Comparison of ENCODE assay signal across 19 mouse cellular contexts in genomic region chr9:23469886-23470285, GRCm38 (mm10).
DNase-seq lines count a peak whose midpoint lies in the region; ATAC-seq and TF ChIP-seq lines count a peak whose summit lies in the region.
"Had no signal": no experiment of that assay in that cellular context is flagged by ENCODE, and none has a peak within 500 bp of the region (broad histone marks: within the 10 kb centered on the region; RNA-seq: fewer than 3 reads in every experiment).

No protein-coding gene starts in this region.

- DNase-seq in kidney, adult 2 months = peak; percentile 54
- peak; percentile 26 for DNase-seq in gastrocnemius, adult 2 months
- peak; percentile 34 to 67 for DNase-seq in kidney, postnatal 25 days
- peak; percentile 65 for DNase-seq in lung, postnatal 36 days
- no peak for DNase-seq in urinary bladder, postnatal 4 days (ENCODE audit: low spot score in 2 of 2)
- DNase-seq in layer of hippocampus, adult 9-10 months (ENCODE audit: low spot score) = no peak
- DNase-seq in spleen, adult 12 weeks (ENCODE audit: low spot score) = no peak
- DNase-seq: adrenal gland, postnatal 36 days; cerebellum, postnatal 10 days; embryo, embryonic 11 days; right cerebral cortex, postnatal 4 days had no signal

- ATAC-seq in kidney, embryonic 15.5 days (replicated peaks; ENCODE audit: low FRiP score) = no peak
- ATAC-seq: CD4-positive, CD25-positive, alpha-beta regulatory T cell, adult 4 months; forebrain, embryonic 13.5 days; intestine, postnatal 0 days; midbrain, embryonic 15.5 days had no signal

- intact Hi-C loops in gastrocnemius, adult 2 months (cut with DNase I) = no loop called here

- no peaks in the 10 kb centered on the region for H3K36me3 ChIP-seq in kidney, adult 2 months (ENCODE audit: control insufficient read depth, insufficient read depth, low read length)
- no peaks in the 10 kb centered on the region for H3K36me3 ChIP-seq in kidney, embryonic 15.5 days
- H3K36me3 ChIP-seq: heart, embryonic 15.5 days; hindbrain, embryonic 15.5 days; midbrain, embryonic 15.5 days had no signal

- TF ChIP-seq POLR2A in kidney, adult 2 months (IDR thresholded peaks at IDR 0.05; ENCODE audit: low read depth, low read length) = no peak

- no peak overlapping the region for H3K27ac ChIP-seq in kidney, adult 2 months (ENCODE audit: insufficient read depth, low read depth, low read length)
- H3K27ac ChIP-seq in kidney, embryonic 15.5 days = no peak overlapping the region
- no peak overlapping the region for H3K27ac ChIP-seq in gastrocnemius, adult 2 months
- H3K27ac ChIP-seq: forebrain, embryonic 13.5 days; heart, embryonic 15.5 days; hindbrain, embryonic 15.5 days; midbrain, embryonic 15.5 days had no signal

- no peak overlapping the region for H3K4me2 ChIP-seq in kidney, embryonic 15.5 days
- H3K4me2 ChIP-seq: forebrain, embryonic 13.5 days; heart, embryonic 15.5 days; hindbrain, embryonic 15.5 days; liver, embryonic 11.5 days; midbrain, embryonic 15.5 days had no signal

- H3K9ac ChIP-seq in kidney, embryonic 15.5 days = no peak overlapping the region
- H3K9ac ChIP-seq: forebrain, embryonic 13.5 days; heart, embryonic 15.5 days; hindbrain, embryonic 15.5 days; midbrain, embryonic 15.5 days had no signal

- H3K27me3 ChIP-seq in kidney, adult 2 months (replicated peaks; ENCODE audit: control insufficient read depth, insufficient read depth, low read length) = no peaks in the 10 kb centered on the region
- H3K27me3 ChIP-seq in kidney, embryonic 15.5 days = no peaks in the 10 kb centered on the region
- H3K27me3 ChIP-seq: forebrain, embryonic 13.5 days; heart, embryonic 15.5 days; hindbrain, embryonic 15.5 days; midbrain, embryonic 15.5 days had no signal

- no peaks in the 10 kb centered on the region for H3K4me1 ChIP-seq in kidney, adult 2 months (ENCODE audit: control insufficient read depth, insufficient read depth, low read length)
- H3K4me1 ChIP-seq in kidney, embryonic 15.5 days = no peaks in the 10 kb centered on the region
- H3K4me1 ChIP-seq: hindbrain, embryonic 15.5 days; midbrain, embryonic 15.5 days had no signal

- no peak for TF ChIP-seq CTCF in kidney, adult 2 months (conservative IDR thresholded peaks at IDR 0.05; ENCODE audit: insufficient read depth, insufficient read length, low read depth, low read length)
- TF ChIP-seq CTCF in gastrocnemius, adult 2 months (IDR thresholded peaks at IDR 0.05) = no peak

- no peak overlapping the region for H3K4me3 ChIP-seq in kidney, adult 2 months (ENCODE audit: insufficient read depth, low read depth, low read length)
- H3K4me3 ChIP-seq in kidney, embryonic 15.5 days (replicated peaks) = no peak overlapping the region
- no peak overlapping the region for H3K4me3 ChIP-seq in gastrocnemius, adult 2 months
- H3K4me3 ChIP-seq: forebrain, embryonic 13.5 days; heart, embryonic 15.5 days; hindbrain, embryonic 15.5 days; midbrain, embryonic 15.5 days had no signal

- 26% methylated on average over 1 of the region's 1 CpGs for WGBS in kidney, adult 2 months
- 42% methylated on average over 1 of the region's 1 CpGs for WGBS in kidney, embryonic 15.5 days

- no peaks in the 10 kb centered on the region for H3K9me3 ChIP-seq in kidney, embryonic 15.5 days (replicated peaks)
- H3K9me3 ChIP-seq: forebrain, embryonic 13.5 days; heart, embryonic 15.5 days; hindbrain, embryonic 15.5 days; midbrain, embryonic 15.5 days had no signal

Comparison
In these comparisons a context has a peak if more than half of its experiments do, and no peak if none do; other contexts are left out.
1. DNase-seq: peak in kidney, adult 2 months (single experiment), gastrocnemius, adult 2 months (single experiment), kidney, postnatal 25 days (2 of 2) and lung, postnatal 36 days (single experiment); none in urinary bladder, postnatal 4 days (0 of 2), layer of hippocampus, adult 9-10 months (single experiment) and spleen, adult 12 weeks (single experiment).